Mouse (Mus musculus) liver, postnatal 0 days (tissue): ENCODE measurements around the gene Dhx8.

Experiments
- CTCF ChIP-seq: sonication (generic); IDR thresholded peaks from 2 replicates; pipeline ENCODE4 v1.5.1; 2016; ENCODE audit warnings: antibody characterized with exemption, low read depth
- EP300 ChIP-seq: IDR thresholded peaks from 2 replicates; pipeline ENCODE4 v1.6.1; 2016; ENCODE audit warnings: antibody characterized with exemption, low read depth, mild to moderate bottlenecking

- TF ChIP-seq CTCF (no peak), EP300 (no peak)
These were observed 6.0 kb upstream of the Dhx8 start for GRCm38 (mm10) chr11:101726765-101727164.
